Comparison of ENCODE assay signal across 8 mouse cellular contexts in the genomic region with DNA sequence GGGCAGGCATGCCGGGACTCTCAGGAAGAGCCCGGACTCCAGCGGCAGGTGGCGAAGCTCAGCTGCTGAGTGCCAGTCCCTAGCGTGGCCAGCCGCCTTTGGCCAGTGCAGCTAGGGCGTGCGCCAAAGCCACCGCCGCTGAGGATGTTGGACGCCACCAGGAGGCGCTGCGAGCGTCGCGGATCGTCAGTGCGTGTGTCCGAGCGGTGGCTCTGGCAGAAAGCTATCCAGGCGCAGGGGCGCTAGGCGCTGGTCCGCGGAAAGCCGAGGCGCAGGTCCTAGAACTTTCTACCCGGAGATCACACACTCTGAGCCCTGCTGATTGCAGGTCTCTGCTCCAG.
DNase-seq lines count a peak whose midpoint lies in the region; ATAC-seq lines count a peak whose summit lies in the region.

No protein-coding gene starts in this region.

- DNase-seq in B cell, adult 2 months, result peak; percentile 22 to 39
- DNase-seq in c-Kit-positive CD71-negative TER-119-negative erythroid progenitor cells, embryonic 14.5 days (ENCODE audit: low read depth), result peak; percentile 40
- DNase-seq in kidney, postnatal 14 days, result peak; percentile 83
- DNase-seq in liver, embryonic 13.5 days, result no peak
- DNase-seq in testis, postnatal 14 days (ENCODE audit: low spot score), result peak; percentile 52

- no peaks in the 10 kb centered on the region for H3K9me3 ChIP-seq in forebrain, embryonic 12.5 days
- H3K9me3 ChIP-seq in heart, embryonic 16.5 days (replicated peaks; ENCODE audit: control insufficient read depth, low read length), result no peaks in the 10 kb centered on the region
- H3K9me3 ChIP-seq in liver, embryonic 13.5 days (replicated peaks), result no peaks in the 10 kb centered on the region
- no peaks in the 10 kb centered on the region for H3K9me3 ChIP-seq in neural tube, embryonic 12.5 days

- peak overlapping the region; percentile 54 for H3K9ac ChIP-seq in forebrain, embryonic 12.5 days
- H3K9ac ChIP-seq in heart, embryonic 16.5 days (ENCODE audit: low read length), result 0 out of 2 replicates have a peak overlapping the region, but pooled peaks have one; percentile 25
- H3K9ac ChIP-seq in liver, embryonic 13.5 days, result no peak overlapping the region
- H3K9ac ChIP-seq in neural tube, embryonic 12.5 days, result peak overlapping the region; percentile 46

- H3K27me3 ChIP-seq in forebrain, embryonic 12.5 days, result peaks cover 22% of the 10 kb centered on the region; the same call in 1 of the 2 replicates
- peaks cover 86% of the 10 kb centered on the region for H3K27me3 ChIP-seq in heart, embryonic 16.5 days (ENCODE audit: control insufficient read depth, insufficient read depth, low read length)
- peaks cover 93% of the 10 kb centered on the region for H3K27me3 ChIP-seq in liver, embryonic 13.5 days
- peaks cover 16% of the 10 kb centered on the region for H3K27me3 ChIP-seq in neural tube, embryonic 12.5 days (replicated peaks)

- peak; percentile 75 for ATAC-seq in forebrain, embryonic 12.5 days (ENCODE audit: low FRiP score)
- ATAC-seq in heart, embryonic 16.5 days (replicated peaks; ENCODE audit: extremely low read depth, insufficient read depth, low FRiP score), result peak; percentile 31; the same call in 1 of the 2 replicates
- no peak for ATAC-seq in liver, embryonic 13.5 days (ENCODE audit: low read depth)
- peak; percentile 72 for ATAC-seq in neural tube, embryonic 12.5 days (ENCODE audit: low FRiP score, low read depth)

- peak overlapping the region; percentile 33 for H3K4me3 ChIP-seq in forebrain, embryonic 12.5 days (replicated peaks)
- H3K4me3 ChIP-seq in heart, embryonic 16.5 days (ENCODE audit: low read length), result peak overlapping the region; percentile 33
- no peak overlapping the region for H3K4me3 ChIP-seq in liver, embryonic 13.5 days (replicated peaks)
- peak overlapping the region; percentile 24 for H3K4me3 ChIP-seq in neural tube, embryonic 12.5 days

- H3K36me3 ChIP-seq in forebrain, embryonic 12.5 days (replicated peaks), result no peaks in the 10 kb centered on the region
- H3K36me3 ChIP-seq in heart, embryonic 16.5 days (ENCODE audit: control insufficient read depth, insufficient read depth), result no peaks in the 10 kb centered on the region
- H3K36me3 ChIP-seq in liver, embryonic 13.5 days, result no peaks in the 10 kb centered on the region
- H3K36me3 ChIP-seq in neural tube, embryonic 12.5 days, result no peaks in the 10 kb centered on the region

- peaks cover 45% of the 10 kb centered on the region for H3K4me1 ChIP-seq in forebrain, embryonic 12.5 days
- H3K4me1 ChIP-seq in heart, embryonic 16.5 days (ENCODE audit: control insufficient read depth, insufficient read depth, low read length), result peaks cover 9% of the 10 kb centered on the region
- H3K4me1 ChIP-seq in liver, embryonic 13.5 days (replicated peaks), result peaks cover 4% of the 10 kb centered on the region; the same call in 1 of the 2 replicates
- H3K4me1 ChIP-seq in neural tube, embryonic 12.5 days, result peaks cover 24% of the 10 kb centered on the region

- H3K27ac ChIP-seq in forebrain, embryonic 12.5 days, result peak overlapping the region; percentile 86
- H3K27ac ChIP-seq in heart, embryonic 16.5 days (ENCODE audit: low read length), result no peak overlapping the region
- no peak overlapping the region for H3K27ac ChIP-seq in liver, embryonic 13.5 days
- H3K27ac ChIP-seq in neural tube, embryonic 12.5 days, result no peak overlapping the region

- peak overlapping the region; percentile 69 for H3K4me2 ChIP-seq in forebrain, embryonic 12.5 days
- H3K4me2 ChIP-seq in heart, embryonic 16.5 days (ENCODE audit: low read depth, low read length), result peak overlapping the region; percentile 56
- H3K4me2 ChIP-seq in liver, embryonic 13.5 days, result peak overlapping the region; percentile 17; the same call in 1 of the 2 replicates
- H3K4me2 ChIP-seq in neural tube, embryonic 12.5 days (replicated peaks), result peak overlapping the region; percentile 67

- WGBS in forebrain, embryonic 12.5 days, result under 1% methylated on average over 28 of the region's 28 CpGs
- under 1% methylated on average over 28 of the region's 28 CpGs for WGBS in heart, embryonic 16.5 days
- WGBS in liver, embryonic 13.5 days (ENCODE audit: insufficient replicate concordance), result 1% methylated on average over 28 of the region's 28 CpGs
- WGBS in neural tube, embryonic 12.5 days, result under 1% methylated on average over 28 of the region's 28 CpGs

Comparison
In these comparisons a context has a peak if more than half of its experiments do, and no peak if none do; other contexts are left out.
1. H3K4me2 ChIP-seq: peak in every context shown above with its lines; median percentile 69 in forebrain, embryonic 12.5 days; 67 in neural tube, embryonic 12.5 days; 56 in heart, embryonic 16.5 days; 17 in liver, embryonic 13.5 days.